Mouse (Mus musculus): ENCODE data around the gene Olfr1408. TPM values are rescaled to one million over a fixed set of nuclear protein-coding genes. Genes with fewer than 3 reads are reported as not detected.

Gene Olfr1408
- polyA plus RNA-seq (2014; fragmentation: Illumina TruSeq; extraction: RNeasy Lipid Tissue Mini Kit (QIAGEN cat#74804); ENCODE audit: low replicate concordance) = not detected

GRCm38 (mm10) chr1:173137274-173137673 lies at the start of gene Olfr1408:
Gene Olfr1408, minus strand, starts transcription at chr1:173137374.

Other genes with a start within 250 kb of the Olfr1408 start
- gene Apcs, start 242.3 kb downstream of the Olfr1408 start, polyA plus RNA-seq (2014; fragmentation: Illumina TruSeq; extraction: RNeasy Lipid Tissue Mini Kit (QIAGEN cat#74804); ENCODE audit: low replicate concordance) = not detected
- not detected for gene Olfr16, start 187.0 kb downstream of the Olfr1408 start, polyA plus RNA-seq (2014; fragmentation: Illumina TruSeq; extraction: RNeasy Lipid Tissue Mini Kit (QIAGEN cat#74804); ENCODE audit: low replicate concordance)
- gene Olfr1406, start 53.3 kb upstream of the Olfr1408 start, polyA plus RNA-seq (2014; fragmentation: Illumina TruSeq; extraction: RNeasy Lipid Tissue Mini Kit (QIAGEN cat#74804); ENCODE audit: low replicate concordance) = not detected
- not detected for gene Olfr218, start 60.4 kb upstream of the Olfr1408 start, polyA plus RNA-seq (2014; fragmentation: Illumina TruSeq; extraction: RNeasy Lipid Tissue Mini Kit (QIAGEN cat#74804); ENCODE audit: low replicate concordance)
- gene Olfr1404, start 75.0 kb upstream of the Olfr1408 start, polyA plus RNA-seq (2014; fragmentation: Illumina TruSeq; extraction: RNeasy Lipid Tissue Mini Kit (QIAGEN cat#74804); ENCODE audit: low replicate concordance) = not detected
- not detected for gene Fcer1a, start 89.8 kb upstream of the Olfr1408 start, polyA plus RNA-seq (2014; fragmentation: Illumina TruSeq; extraction: RNeasy Lipid Tissue Mini Kit (QIAGEN cat#74804); ENCODE audit: low replicate concordance)
- not detected for gene Olfr418, start 128.6 kb upstream of the Olfr1408 start, polyA plus RNA-seq (2014; fragmentation: Illumina TruSeq; extraction: RNeasy Lipid Tissue Mini Kit (QIAGEN cat#74804); ENCODE audit: low replicate concordance)
- 352 TPM for gene Mptx2, start 140.4 kb upstream of the Olfr1408 start, polyA plus RNA-seq (2014; fragmentation: Illumina TruSeq; extraction: RNeasy Lipid Tissue Mini Kit (QIAGEN cat#74804); ENCODE audit: low replicate concordance)
- not detected for gene Ackr1, start 196.4 kb upstream of the Olfr1408 start, polyA plus RNA-seq (2014; fragmentation: Illumina TruSeq; extraction: RNeasy Lipid Tissue Mini Kit (QIAGEN cat#74804); ENCODE audit: low replicate concordance)
- gene Aim2, start 213.5 kb upstream of the Olfr1408 start, polyA plus RNA-seq (2014; fragmentation: Illumina TruSeq; extraction: RNeasy Lipid Tissue Mini Kit (QIAGEN cat#74804); ENCODE audit: low replicate concordance) = 12.4 TPM
- gene Cadm3, start 230.3 kb upstream of the Olfr1408 start, polyA plus RNA-seq (2014; fragmentation: Illumina TruSeq; extraction: RNeasy Lipid Tissue Mini Kit (QIAGEN cat#74804); ENCODE audit: low replicate concordance) = 0.78 TPM

All from small intestine, adult 10 weeks (tissue).